Mouse (Mus musculus): Measurements from ENCODE around the gene P2ry13.

- no peak for TF ChIP-seq CTCF (IDR thresholded peaks at IDR 0.05)
- no peak for TF ChIP-seq EP300 (IDR thresholded peaks at IDR 0.05)
Measured at GRCm38 (mm10) chr3:59204719-59205503, 5.8 kb downstream of the P2ry13 start.
